ENCODE assay signal across 9 mouse cellular contexts in the genomic region with DNA sequence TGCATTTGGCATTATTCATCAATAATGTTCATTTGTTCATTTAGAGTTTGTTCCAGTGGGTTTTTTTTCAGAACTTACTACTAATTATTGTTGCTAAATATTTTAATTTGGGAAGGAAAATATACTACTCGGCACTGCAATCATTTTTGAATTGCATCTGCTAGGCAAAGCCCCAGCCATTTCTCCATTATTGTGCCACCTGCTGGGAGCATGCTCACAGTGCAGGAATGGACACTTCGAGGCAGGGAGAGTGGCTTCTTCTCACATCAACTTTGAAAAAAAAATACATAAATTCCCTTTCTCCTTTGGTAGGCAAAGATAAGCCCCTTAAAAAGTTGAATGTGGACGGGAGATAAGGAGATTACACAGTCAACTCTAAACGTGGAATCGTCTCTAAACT.
DNase-seq lines count a peak whose midpoint lies in the region; ATAC-seq and TF ChIP-seq lines count a peak whose summit lies in the region.
"Had no signal": no experiment of that assay in that cellular context is flagged by ENCODE, and none has a peak within 500 bp of the region (broad histone marks: within the 10 kb centered on the region; RNA-seq: fewer than 3 reads in every experiment).

No protein-coding gene starts in this region.

- no peak overlapping the region for H3K4me2 ChIP-seq in midbrain, postnatal 0 days (ENCODE audit: low read depth, low read length, poor library complexity, severe bottlenecking)
- H3K4me2 ChIP-seq in midbrain, embryonic 15.5 days, result no peak overlapping the region
- H3K4me2 ChIP-seq: midbrain, embryonic 12.5 days had no signal

- no peaks in the 10 kb centered on the region for H3K4me1 ChIP-seq in midbrain, postnatal 0 days (ENCODE audit: insufficient read depth, low read length)
- no peaks in the 10 kb centered on the region for H3K4me1 ChIP-seq in midbrain, embryonic 15.5 days
- H3K4me1 ChIP-seq: midbrain, embryonic 12.5 days had no signal

- no peaks in the 10 kb centered on the region for H3K36me3 ChIP-seq in midbrain, postnatal 0 days (ENCODE audit: insufficient read depth, low read length)
- H3K36me3 ChIP-seq in midbrain, embryonic 15.5 days (replicated peaks), result no peaks in the 10 kb centered on the region
- H3K36me3 ChIP-seq: midbrain, embryonic 12.5 days had no signal

- peak; percentile 75 for TF ChIP-seq CTCF in midbrain, postnatal 0 days (IDR thresholded peaks at IDR 0.05)

- no peaks in the 10 kb centered on the region for H3K9me3 ChIP-seq in midbrain, postnatal 0 days (ENCODE audit: low read length)
- H3K9me3 ChIP-seq in midbrain, embryonic 15.5 days, result no peaks in the 10 kb centered on the region
- H3K9me3 ChIP-seq: midbrain, embryonic 12.5 days had no signal

- WGBS in midbrain, postnatal 0 days, result 41% methylated on average over 5 of the region's 5 CpGs
- 50% methylated on average over 5 of the region's 5 CpGs for WGBS in midbrain, embryonic 15.5 days

- peak; percentile 8 for DNase-seq in gastrocnemius, postnatal 14 days
- no peak for DNase-seq in gastrocnemius, postnatal 25 days
- DNase-seq in midbrain, postnatal 0 days (ENCODE audit: low spot score), result peak; percentile 32
- peak; percentile 22 for DNase-seq in embryo, embryonic 9.5 days (ENCODE audit: extremely low spot score)
- peak; percentile 39 for DNase-seq in lung, postnatal 10 days
- DNase-seq in B cell, adult 2 months, result no peak
- no peak for DNase-seq in spleen, adult 18-20 months

- H3K4me3 ChIP-seq in midbrain, postnatal 0 days (ENCODE audit: low read depth, low read length), result no peak overlapping the region
- no peak overlapping the region for H3K4me3 ChIP-seq in midbrain, embryonic 15.5 days
- H3K4me3 ChIP-seq: midbrain, embryonic 12.5 days had no signal

- no peak overlapping the region for H3K27ac ChIP-seq in midbrain, postnatal 0 days (ENCODE audit: low read depth, low read length)
- H3K27ac ChIP-seq in midbrain, embryonic 15.5 days, result no peak overlapping the region
- H3K27ac ChIP-seq: midbrain, embryonic 12.5 days had no signal

- intact Hi-C loops in gastrocnemius, postnatal 14 days (cut with DNase I; ENCODE audit: low total_unique reads), result no loop called here

- ATAC-seq in midbrain, postnatal 0 days (ENCODE audit: low FRiP score), result no peak
- ATAC-seq in midbrain, embryonic 15.5 days (replicated peaks), result no peak

- H3K27me3 ChIP-seq in midbrain, postnatal 0 days (ENCODE audit: insufficient read depth, low read length), result no peaks in the 10 kb centered on the region
- no peaks in the 10 kb centered on the region for H3K27me3 ChIP-seq in midbrain, embryonic 15.5 days (replicated peaks)
- H3K27me3 ChIP-seq: midbrain, embryonic 12.5 days had no signal

- no peak overlapping the region for H3K9ac ChIP-seq in midbrain, postnatal 0 days (replicated peaks; ENCODE audit: low read length, poor library complexity, severe bottlenecking)
- H3K9ac ChIP-seq in midbrain, embryonic 15.5 days, result no peak overlapping the region
- H3K9ac ChIP-seq: midbrain, embryonic 12.5 days had no signal

Comparison
In these comparisons a context has a peak if more than half of its experiments do, and no peak if none do; other contexts are left out.
1. DNase-seq: peak in gastrocnemius, postnatal 14 days (single experiment), midbrain, postnatal 0 days (single experiment), embryo, embryonic 9.5 days (single experiment) and lung, postnatal 10 days (single experiment); none in gastrocnemius, postnatal 25 days (single experiment), B cell, adult 2 months (0 of 2) and spleen, adult 18-20 months (0 of 2).